Mouse (Mus musculus) common myeloid progenitor, adult 5-6 weeks (primary cell): ENCODE measurements around the gene Cnot1. TPM values are rescaled to one million over a fixed set of nuclear protein-coding genes. Genes with fewer than 3 reads are reported as not detected.

Experiments
- ATAC-seq: replicated peaks from 2 replicates; pipeline ENCODE4 v1.8.0; 2016; ENCODE audit warnings: low read depth, mild to moderate bottlenecking, moderate TSS enrichment, inconsistent platforms; ENCODE audit not compliant: poor library complexity, severe bottlenecking
- total RNA-seq: library from RNA; stranded (forward); fragments of 200-1000, 187-1606 nt; gene quantifications from 2 replicates; pipeline ENCODE4 v1.2.3, GENCODE M21; 2017

Cnot1 gene
- total RNA-seq = 172 and 219 TPM in 2 replicates

GRCm38 (mm10) chr8:95807331-95807843, at the start of gene Cnot1:
Gene Cnot1, minus strand, starts transcription at chr8:95807464.
- ATAC-seq = peak; percentile 88

GRCm38 (mm10) chr8:95854174-95854573, 46.9 kb upstream of the Cnot1 start:
- no peak for ATAC-seq

- ATAC-seq = peak; percentile 90
Observed at GRCm38 (mm10) chr8:95853102-95853843, 46.0 kb upstream of the Cnot1 start, which contains the start of gene Slc38a7. Gene Slc38a7, minus strand, starts transcription at chr8:95853539.

GRCm38 (mm10) chr8:95852290-95852689, 45.0 kb upstream of the Cnot1 start:
- peak; percentile 87 for ATAC-seq

- ATAC-seq = no peak
Observed at GRCm38 (mm10) chr8:95850326-95850725, 43.1 kb upstream of the Cnot1 start.

GRCm38 (mm10) chr8:95848734-95849464, 41.6 kb upstream of the Cnot1 start:
- ATAC-seq = no peak

GRCm38 (mm10) chr8:95848061-95848551, 40.8 kb upstream of the Cnot1 start:
- ATAC-seq = peak; percentile 27; the same call in 1 of the 2 replicates

- no peak for ATAC-seq
Observed at GRCm38 (mm10) chr8:95845026-95845425, 37.8 kb upstream of the Cnot1 start.

GRCm38 (mm10) chr8:95843968-95844367, 36.7 kb upstream of the Cnot1 start:
- ATAC-seq = no peak

GRCm38 (mm10) chr8:95841436-95841835, 34.2 kb upstream of the Cnot1 start:
- ATAC-seq = no peak

- no peak for ATAC-seq
Observed at GRCm38 (mm10) chr8:95839289-95839688, 32.0 kb upstream of the Cnot1 start.

- ATAC-seq = no peak
Observed at GRCm38 (mm10) chr8:95837266-95837665, 30.0 kb upstream of the Cnot1 start.

- ATAC-seq = no peak
Observed at GRCm38 (mm10) chr8:95835891-95836290, 28.6 kb upstream of the Cnot1 start.

GRCm38 (mm10) chr8:95833435-95833984, 26.2 kb upstream of the Cnot1 start:
- peak; percentile 50 for ATAC-seq

- peak; percentile 93 for ATAC-seq
Observed at GRCm38 (mm10) chr8:95832603-95833434, 25.6 kb upstream of the Cnot1 start.

- no peak for ATAC-seq
Observed at GRCm38 (mm10) chr8:95830144-95830543, 22.9 kb upstream of the Cnot1 start.

- ATAC-seq = peak; percentile 96
Observed at GRCm38 (mm10) chr8:95825162-95825561, 17.9 kb upstream of the Cnot1 start, which contains the start of gene Sap18b. Gene Sap18b, plus strand, starts transcription at chr8:95825346.

GRCm38 (mm10) chr8:95822699-95823098, 15.4 kb upstream of the Cnot1 start:
- no peak for ATAC-seq

- no peak for ATAC-seq
Observed at GRCm38 (mm10) chr8:95822096-95822495, 14.8 kb upstream of the Cnot1 start.

- no peak for ATAC-seq
Observed at GRCm38 (mm10) chr8:95821266-95821665, 14.0 kb upstream of the Cnot1 start.
